Mouse (Mus musculus): ENCODE data around the gene Il18r1. TPM values are rescaled to one million over a fixed set of nuclear protein-coding genes. Genes with fewer than 3 reads are reported as not detected.

Gene Il18r1
- polyA plus RNA-seq (2014; fragmentation: Nextera tagmentation; extraction: Ambion mirVana), result not detected in 2 replicates

DNA sequence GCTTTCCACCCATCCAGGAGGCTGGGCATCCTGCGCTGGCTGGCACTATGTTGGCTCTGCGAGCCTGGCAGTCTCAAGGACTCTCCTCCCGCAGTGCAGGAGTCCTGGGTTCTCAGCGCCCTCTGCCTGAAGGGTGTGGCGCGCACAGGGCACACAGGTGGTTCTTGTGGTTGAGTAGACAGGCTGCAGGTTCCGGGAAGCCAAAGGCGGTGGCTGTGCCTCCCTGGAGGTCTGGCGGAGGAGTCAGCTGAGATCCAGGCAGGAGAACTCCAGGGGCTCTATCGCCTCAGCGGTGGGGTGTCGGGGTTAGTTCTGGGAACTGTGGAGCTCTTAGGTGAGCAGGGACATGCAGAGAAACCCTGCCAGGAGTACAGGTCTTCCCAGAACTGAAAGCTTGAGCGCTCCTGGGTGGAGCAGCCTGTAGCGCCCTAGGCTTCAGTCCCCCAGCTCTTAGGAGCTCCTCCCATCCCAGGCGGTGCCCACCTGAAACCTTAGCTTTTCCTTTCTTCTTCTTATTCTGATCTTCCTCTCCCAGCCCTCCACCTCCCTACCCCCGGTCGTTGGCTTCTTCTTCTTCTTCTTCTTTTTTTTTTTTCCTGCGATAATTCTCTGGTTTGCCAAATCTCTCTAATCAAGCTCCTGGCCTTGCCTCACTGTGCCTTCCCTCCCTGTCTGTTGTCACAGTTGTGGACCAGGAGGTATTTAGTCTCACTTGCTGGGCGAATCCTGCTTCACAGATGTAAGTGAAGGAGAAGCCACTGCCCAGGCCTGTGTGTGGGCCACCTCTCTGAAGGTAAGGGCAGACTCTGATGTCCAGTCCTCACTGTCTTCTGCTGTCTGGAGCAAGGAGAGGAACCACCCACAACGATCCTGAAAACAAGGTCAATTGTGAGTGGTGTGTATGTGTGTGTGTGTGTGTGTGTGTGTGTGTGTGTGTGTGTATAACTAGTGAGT, at the start of gene Il18r1:
Il18r1 (plus strand) TSS at position 76 of the 954 bp plus-strand sequence.
- WGBS, result 48% methylated on average over 20 of the region's 20 CpGs
- no peak within 1 kb of the TSS for H3K9ac ChIP-seq (replicated peaks; ENCODE audit: low read depth, low read length)
- no peak for ATAC-seq (ENCODE audit: low read depth)

DNA sequence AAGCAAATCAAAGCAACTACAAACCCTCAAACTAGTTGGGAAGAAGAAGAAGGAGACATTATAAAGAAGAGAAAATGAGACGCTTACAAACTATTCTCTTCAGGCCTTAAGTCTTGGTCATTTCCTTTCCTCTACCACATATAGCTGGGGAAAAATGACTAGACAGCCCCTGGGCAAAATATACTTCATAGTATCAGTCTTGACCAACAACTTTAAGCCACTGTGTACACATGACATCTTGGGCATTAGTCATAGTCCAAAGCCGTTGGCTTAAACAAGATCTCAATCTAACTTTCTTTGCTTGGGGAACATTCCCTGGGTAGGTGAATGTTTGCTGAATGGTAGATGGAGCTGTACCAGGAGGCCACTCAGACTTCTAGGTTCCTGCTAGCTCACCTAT, 48.3 kb upstream of the Il18r1 start:
- H3K4me1 ChIP-seq (ENCODE audit: control insufficient read depth, insufficient read depth, low read length), result no peaks in the 10 kb centered on the region
- 94% methylated on average over 2 of the region's 2 CpGs for WGBS
- no peak for ATAC-seq (ENCODE audit: low read depth)
- no peak overlapping the region for H3K4me2 ChIP-seq (ENCODE audit: low read depth, low read length)
- no peak overlapping the region for H3K9ac ChIP-seq (replicated peaks; ENCODE audit: low read depth, low read length)
- H3K36me3 ChIP-seq (ENCODE audit: control insufficient read depth, insufficient read depth, low read length), result no peaks in the 10 kb centered on the region
- no peak overlapping the region for H3K27ac ChIP-seq (ENCODE audit: low read depth, low read length)
- H3K4me3 ChIP-seq (ENCODE audit: low read depth, low read length), result no peak overlapping the region
- no peaks in the 10 kb centered on the region for H3K27me3 ChIP-seq (ENCODE audit: control insufficient read depth, insufficient read depth, low read length)
- H3K9me3 ChIP-seq (ENCODE audit: control insufficient read depth, low read length), result no peaks in the 10 kb centered on the region

More for the DNA sequence above, at the start of gene Il18r1:
- Histone ChIP-seq H3K27ac (ENCODE audit: low read depth, low read length) (no peak within 1 kb of the TSS), H3K9me3 (ENCODE audit: control insufficient read depth, low read length) (no peaks in the 10 kb centered on the region), H3K36me3 (ENCODE audit: control insufficient read depth, insufficient read depth, low read length) (no peaks in the 10 kb centered on the region), H3K4me3 (ENCODE audit: low read depth, low read length) (no peak within 1 kb of the TSS), H3K4me1 (ENCODE audit: control insufficient read depth, insufficient read depth, low read length) (no peaks in the 10 kb centered on the region), H3K27me3 (ENCODE audit: control insufficient read depth, insufficient read depth, low read length) (no peaks in the 10 kb centered on the region), H3K4me2 (ENCODE audit: low read depth, low read length) (no peak within 1 kb of the TSS)

DNA sequence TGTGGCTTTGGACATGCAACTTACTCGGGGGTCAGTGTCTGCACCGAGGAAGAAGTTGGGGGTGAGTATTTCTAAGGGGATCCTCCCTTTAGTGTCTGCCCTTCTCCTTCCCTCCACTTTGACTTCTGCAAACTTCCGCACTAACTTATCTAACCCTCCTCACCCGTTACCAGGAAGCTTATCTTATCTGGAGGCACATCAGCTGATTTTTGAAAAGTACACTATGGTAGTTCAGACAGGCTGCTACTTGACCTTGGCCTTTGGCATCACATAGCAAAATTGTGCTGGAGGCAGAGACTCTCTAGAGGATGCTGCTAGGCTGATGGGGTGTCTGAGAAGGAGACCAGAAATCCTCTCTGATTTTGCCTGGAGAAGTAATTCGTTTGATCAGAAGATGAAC, 46.8 kb upstream of the Il18r1 start:
- no peaks in the 10 kb centered on the region for H3K36me3 ChIP-seq (ENCODE audit: control insufficient read depth, insufficient read depth, low read length)
- no peaks in the 10 kb centered on the region for H3K4me1 ChIP-seq (ENCODE audit: control insufficient read depth, insufficient read depth, low read length)
- H3K4me2 ChIP-seq (ENCODE audit: low read depth, low read length), result no peak overlapping the region
- no peak overlapping the region for H3K4me3 ChIP-seq (ENCODE audit: low read depth, low read length)
- ATAC-seq (ENCODE audit: low read depth), result no peak
- H3K9me3 ChIP-seq (ENCODE audit: control insufficient read depth, low read length), result no peaks in the 10 kb centered on the region
- 84% methylated on average over 5 of the region's 5 CpGs for WGBS
- no peaks in the 10 kb centered on the region for H3K27me3 ChIP-seq (ENCODE audit: control insufficient read depth, insufficient read depth, low read length)
- no peak overlapping the region for H3K27ac ChIP-seq (ENCODE audit: low read depth, low read length)
- H3K9ac ChIP-seq (replicated peaks; ENCODE audit: low read depth, low read length), result no peak overlapping the region

GRCm38 (mm10) chr1:40423892-40424291, 41.5 kb upstream of the Il18r1 start:
- H3K36me3 ChIP-seq (ENCODE audit: control insufficient read depth, insufficient read depth, low read length), result no peaks in the 10 kb centered on the region
- no peak overlapping the region for H3K27ac ChIP-seq (ENCODE audit: low read depth, low read length)
- no peaks in the 10 kb centered on the region for H3K27me3 ChIP-seq (ENCODE audit: control insufficient read depth, insufficient read depth, low read length)
- no peaks in the 10 kb centered on the region for H3K9me3 ChIP-seq (ENCODE audit: control insufficient read depth, low read length)
- H3K4me1 ChIP-seq (ENCODE audit: control insufficient read depth, insufficient read depth, low read length), result no peaks in the 10 kb centered on the region
- ATAC-seq (ENCODE audit: low read depth), result no peak
- H3K4me3 ChIP-seq (ENCODE audit: low read depth, low read length), result no peak overlapping the region
- no peak overlapping the region for H3K4me2 ChIP-seq (ENCODE audit: low read depth, low read length)
- WGBS, result 84% methylated on average over 6 of the region's 6 CpGs
- no peak overlapping the region for H3K9ac ChIP-seq (replicated peaks; ENCODE audit: low read depth, low read length)

DNA sequence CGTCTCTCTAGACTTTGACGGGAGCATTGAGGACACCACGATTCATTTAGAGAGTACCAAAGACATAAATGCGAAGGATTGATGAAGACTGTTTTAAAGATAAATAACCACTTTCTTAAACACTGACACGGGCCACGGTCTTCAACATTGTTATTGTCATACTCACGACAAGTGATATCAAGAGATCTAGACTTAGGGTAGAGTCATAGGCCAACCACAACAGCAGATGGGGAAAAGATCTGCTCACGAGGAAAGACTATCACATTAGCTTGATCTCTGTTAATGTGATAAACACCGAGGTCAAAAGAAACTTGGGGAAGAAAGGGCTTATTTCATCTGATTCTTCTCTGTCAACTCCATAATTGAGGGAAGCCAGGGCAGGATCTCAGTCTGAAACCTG, 38.1 kb upstream of the Il18r1 start:
- ATAC-seq (ENCODE audit: low read depth), result no peak
- Histone ChIP-seq H3K36me3 (ENCODE audit: control insufficient read depth, insufficient read depth, low read length) (no peaks in the 10 kb centered on the region), H3K9me3 (ENCODE audit: control insufficient read depth, low read length) (no peaks in the 10 kb centered on the region), H3K4me1 (ENCODE audit: control insufficient read depth, insufficient read depth, low read length) (no peaks in the 10 kb centered on the region), H3K27ac (ENCODE audit: low read depth, low read length) (no peak overlapping the region), H3K4me2 (ENCODE audit: low read depth, low read length) (no peak overlapping the region), H3K27me3 (ENCODE audit: control insufficient read depth, insufficient read depth, low read length) (no peaks in the 10 kb centered on the region), H3K9ac (replicated peaks; ENCODE audit: low read depth, low read length) (no peak overlapping the region), H3K4me3 (ENCODE audit: low read depth, low read length) (no peak overlapping the region)
- 94% methylated on average over 9 of the region's 9 CpGs for WGBS

- no peaks in the 10 kb centered on the region for H3K27me3 ChIP-seq (ENCODE audit: control insufficient read depth, insufficient read depth, low read length)
- no peak overlapping the region for H3K9ac ChIP-seq (replicated peaks; ENCODE audit: low read depth, low read length)
- no peaks in the 10 kb centered on the region for H3K4me1 ChIP-seq (ENCODE audit: control insufficient read depth, insufficient read depth, low read length)
- no peak overlapping the region for H3K27ac ChIP-seq (ENCODE audit: low read depth, low read length)
- no peak overlapping the region for H3K4me3 ChIP-seq (ENCODE audit: low read depth, low read length)
- H3K36me3 ChIP-seq (ENCODE audit: control insufficient read depth, insufficient read depth, low read length), result no peaks in the 10 kb centered on the region
- WGBS, result 84% methylated on average over 1 of the region's 1 CpGs
- no peaks in the 10 kb centered on the region for H3K9me3 ChIP-seq (ENCODE audit: control insufficient read depth, low read length)
- no peak for ATAC-seq (ENCODE audit: low read depth)
- H3K4me2 ChIP-seq (ENCODE audit: low read depth, low read length), result no peak overlapping the region
Observed at GRCm38 (mm10) chr1:40427901-40428300, 37.5 kb upstream of the Il18r1 start.

- Histone ChIP-seq H3K27ac (ENCODE audit: low read depth, low read length) (no peak within 1 kb of the TSS), H3K9me3 (ENCODE audit: control insufficient read depth, low read length) (no peaks in the 10 kb centered on the region), H3K27me3 (ENCODE audit: control insufficient read depth, insufficient read depth, low read length) (no peaks in the 10 kb centered on the region), H3K4me2 (ENCODE audit: low read depth, low read length) (no peak within 1 kb of the TSS), H3K36me3 (ENCODE audit: control insufficient read depth, insufficient read depth, low read length) (no peaks in the 10 kb centered on the region), H3K4me1 (ENCODE audit: control insufficient read depth, insufficient read depth, low read length) (no peaks in the 10 kb centered on the region), H3K4me3 (ENCODE audit: low read depth, low read length) (no peak within 1 kb of the TSS), H3K9ac (replicated peaks; ENCODE audit: low read depth, low read length) (no peak within 1 kb of the TSS)
- WGBS, result 80% methylated on average over 5 of the region's 5 CpGs
- no peak for ATAC-seq (ENCODE audit: low read depth)
Observed at GRCm38 (mm10) chr1:40428910-40429675, 36.3 kb upstream of the Il18r1 start, which contains the start of gene Il1rl1. Gene Il1rl1 (plus strand): TSS chr1:40429570.

DNA sequence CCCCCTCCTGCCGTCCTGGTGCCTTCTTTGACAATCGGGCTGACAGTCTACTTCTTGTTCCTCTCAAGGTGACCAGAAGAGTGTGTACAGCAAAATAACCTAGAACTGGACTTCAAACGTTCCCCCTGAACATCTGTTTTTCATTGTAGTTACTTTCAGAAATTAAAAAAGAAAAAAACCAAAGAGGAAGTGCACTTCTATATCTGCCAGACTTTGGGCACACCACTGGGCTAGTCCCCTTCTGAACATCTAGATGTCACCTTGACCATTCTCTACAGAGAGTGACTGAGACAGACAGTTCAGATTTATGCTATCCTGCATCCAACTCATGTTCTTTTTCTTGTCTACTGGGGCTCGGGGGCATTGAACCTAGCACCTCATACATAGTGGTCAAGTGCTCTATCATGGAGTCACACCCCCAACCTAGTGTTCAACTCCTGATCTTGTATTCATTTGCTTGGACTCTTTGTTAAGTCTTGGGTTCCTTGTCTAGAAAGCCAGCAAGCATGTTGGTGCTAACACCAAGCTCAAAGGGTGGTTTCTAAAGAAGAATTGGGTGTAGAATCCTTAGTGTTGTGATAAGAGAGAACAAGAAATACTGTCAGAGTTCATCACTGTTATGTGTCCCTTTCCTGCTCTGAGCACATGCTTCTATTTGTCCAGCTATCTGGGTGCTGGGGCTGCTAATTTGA, 35.1 kb upstream of the Il18r1 start:
- Histone ChIP-seq H3K27me3 (ENCODE audit: control insufficient read depth, insufficient read depth, low read length) (no peaks in the 10 kb centered on the region), H3K4me1 (ENCODE audit: control insufficient read depth, insufficient read depth, low read length) (no peaks in the 10 kb centered on the region), H3K9ac (replicated peaks; ENCODE audit: low read depth, low read length) (no peak overlapping the region), H3K4me2 (ENCODE audit: low read depth, low read length) (no peak overlapping the region), H3K27ac (ENCODE audit: low read depth, low read length) (no peak overlapping the region), H3K9me3 (ENCODE audit: control insufficient read depth, low read length) (no peaks in the 10 kb centered on the region), H3K4me3 (ENCODE audit: low read depth, low read length) (no peak overlapping the region), H3K36me3 (ENCODE audit: control insufficient read depth, insufficient read depth, low read length) (no peaks in the 10 kb centered on the region)
- no peak for ATAC-seq (ENCODE audit: low read depth)
- whole genome bisulfite sequencing, result 86% methylated on average over 4 of the region's 4 CpGs

Measured in neural tube, embryonic 14.5 days (tissue).